ENCODE assay signal across 8 mouse cellular contexts in genomic region chr17:35003022-35003838, GRCm38 (mm10). TPM values are rescaled to one million over a fixed set of nuclear protein-coding genes. Genes with fewer than 3 reads are reported as not detected.
DNase-seq lines count a peak whose midpoint lies in the region; ATAC-seq and TF ChIP-seq lines count a peak whose summit lies in the region.

No protein-coding gene starts in this region.

- peaks cover 44% of the 10 kb centered on the region for H3K36me3 ChIP-seq in kidney, embryonic 16.5 days (ENCODE audit: insufficient read depth, low read length)
- peaks cover 39% of the 10 kb centered on the region for H3K36me3 ChIP-seq in hindbrain, embryonic 14.5 days (replicated peaks; ENCODE audit: control insufficient read depth, insufficient read depth)
- H3K36me3 ChIP-seq in midbrain, embryonic 14.5 days (ENCODE audit: control insufficient read depth, insufficient read depth, low read length), result peaks cover 37% of the 10 kb centered on the region

- no peak for TF ChIP-seq CTCF in bone marrow, adult 2 months (IDR thresholded peaks at IDR 0.05; ENCODE audit: control insufficient read depth, insufficient read depth, low read length)

- no peak for ATAC-seq in kidney, embryonic 16.5 days (ENCODE audit: low FRiP score, low TSS enrichment)
- ATAC-seq in hindbrain, embryonic 14.5 days (ENCODE audit: low FRiP score), result no peak
- ATAC-seq in midbrain, embryonic 14.5 days (ENCODE audit: low FRiP score, low TSS enrichment), result no peak

- 44% methylated on average over 9 of the region's 9 CpGs for WGBS in kidney, embryonic 16.5 days
- WGBS in bone marrow, adult 2 months, result 29% methylated on average over 9 of the region's 9 CpGs
- 72% methylated on average over 9 of the region's 9 CpGs for WGBS in hindbrain, embryonic 14.5 days
- 82% methylated on average over 9 of the region's 9 CpGs for WGBS in midbrain, embryonic 14.5 days

- H3K9ac ChIP-seq in kidney, embryonic 16.5 days (replicated peaks; ENCODE audit: low read length), result peak overlapping the region; percentile 98
- H3K9ac ChIP-seq in hindbrain, embryonic 14.5 days, result peak overlapping the region; percentile 92; the same call in 1 of the 2 replicates
- no peak overlapping the region for H3K9ac ChIP-seq in midbrain, embryonic 14.5 days (replicated peaks; ENCODE audit: low read length)

- no peak for TF ChIP-seq POLR2A in bone marrow, adult 2 months (IDR thresholded peaks at IDR 0.05; ENCODE audit: borderline replicate concordance, control insufficient read depth, low read depth, low read length)

- DNase-seq in kidney, adult 9 months, result no peak
- DNase-seq in hindbrain, embryonic 14.5 days (ENCODE audit: low spot score), result no peak
- DNase-seq in midbrain, embryonic 14.5 days, result no peak
- DNase-seq in thymus, postnatal 14 days, result no peak
- no peak for DNase-seq in cerebellum, postnatal 14 days
- no peak for DNase-seq in right cerebral cortex, postnatal 10 days (ENCODE audit: low spot score in 2 of 2)

- peaks cover 29% of the 10 kb centered on the region for H3K4me1 ChIP-seq in kidney, embryonic 16.5 days (ENCODE audit: insufficient read depth, low read length)
- H3K4me1 ChIP-seq in bone marrow, adult 2 months (ENCODE audit: control insufficient read depth, insufficient read depth, low read length), result peaks cover 5% of the 10 kb centered on the region; the same call in 1 of the 2 replicates
- peaks cover 17% of the 10 kb centered on the region for H3K4me1 ChIP-seq in hindbrain, embryonic 14.5 days (replicated peaks; ENCODE audit: control insufficient read depth, insufficient read depth, low read length)
- peaks cover 11% of the 10 kb centered on the region for H3K4me1 ChIP-seq in midbrain, embryonic 14.5 days (ENCODE audit: control insufficient read depth, insufficient read depth, low read length)

- peak overlapping the region; percentile 93; the same call in 1 of the 2 replicates for H3K4me3 ChIP-seq in kidney, embryonic 16.5 days (ENCODE audit: low read length)
- H3K4me3 ChIP-seq in bone marrow, adult 2 months (replicated peaks; ENCODE audit: control insufficient read depth, low read depth, low read length), result peak overlapping the region; percentile 44
- H3K4me3 ChIP-seq in hindbrain, embryonic 14.5 days (replicated peaks; ENCODE audit: low read length), result no peak overlapping the region
- no peak overlapping the region for H3K4me3 ChIP-seq in midbrain, embryonic 14.5 days (replicated peaks; ENCODE audit: low read depth, low read length)

- no peaks in the 10 kb centered on the region for H3K27me3 ChIP-seq in kidney, embryonic 16.5 days (ENCODE audit: insufficient read depth, low read length)
- no peaks in the 10 kb centered on the region for H3K27me3 ChIP-seq in hindbrain, embryonic 14.5 days (ENCODE audit: control insufficient read depth, insufficient read depth, low read length)
- no peaks in the 10 kb centered on the region for H3K27me3 ChIP-seq in midbrain, embryonic 14.5 days (ENCODE audit: control insufficient read depth, insufficient read depth, low read length)

- H3K9me3 ChIP-seq in kidney, embryonic 16.5 days (ENCODE audit: low read length), result no peaks in the 10 kb centered on the region
- H3K9me3 ChIP-seq in hindbrain, embryonic 14.5 days (ENCODE audit: control insufficient read depth, low read length), result no peaks in the 10 kb centered on the region
- H3K9me3 ChIP-seq in midbrain, embryonic 14.5 days (ENCODE audit: control insufficient read depth, low read length), result no peaks in the 10 kb centered on the region

- no peak overlapping the region for H3K27ac ChIP-seq in kidney, embryonic 16.5 days (ENCODE audit: low read length)
- peak overlapping the region; percentile 31; the same call in 1 of the 2 replicates for H3K27ac ChIP-seq in bone marrow, adult 2 months (ENCODE audit: control insufficient read depth, insufficient read depth, low read depth, low read length, poor library complexity)
- no peak overlapping the region for H3K27ac ChIP-seq in hindbrain, embryonic 14.5 days
- H3K27ac ChIP-seq in midbrain, embryonic 14.5 days (replicated peaks; ENCODE audit: low read depth, low read length), result no peak overlapping the region

- H3K4me2 ChIP-seq in kidney, embryonic 16.5 days (replicated peaks; ENCODE audit: low read depth, low read length), result peak overlapping the region; percentile 100
- H3K4me2 ChIP-seq in hindbrain, embryonic 14.5 days (replicated peaks), result peak overlapping the region; percentile 100
- peak overlapping the region; percentile 100 for H3K4me2 ChIP-seq in midbrain, embryonic 14.5 days (ENCODE audit: low read length)

RNA-seq across cellular contexts. Expression of gene Vars, which starts 2.4 kb away (rescaled TPM):
- polyA plus RNA-seq in kidney, embryonic 16.5 days (2015; fragmentation: Nextera tagmentation; extraction: Ambion mirVana), result 132 and 137 TPM in 2 replicates
- polyA plus RNA-seq in bone marrow, adult 2 months (2011; ENCODE audit: insufficient read depth, insufficient read length, low replicate concordance, missing spikeins), result 117 and 158 TPM in 2 replicates
- polyA plus RNA-seq in hindbrain, embryonic 14.5 days (2014; fragmentation: Nextera tagmentation; extraction: Ambion mirVana), result 51.0 and 51.6 TPM in 2 replicates
- 43.4 and 51.1 TPM in 2 replicates for polyA plus RNA-seq in midbrain, embryonic 14.5 days (2014; fragmentation: Nextera tagmentation; extraction: Ambion mirVana)

RNA-seq across cellular contexts. Expression of gene Vwa7, which starts 13.1 kb away (rescaled TPM):
- 0.21 and 0.31 TPM in 2 replicates for polyA plus RNA-seq in kidney, embryonic 16.5 days (2015; fragmentation: Nextera tagmentation; extraction: Ambion mirVana)
- polyA plus RNA-seq in bone marrow, adult 2 months (2011; ENCODE audit: insufficient read depth, insufficient read length, low replicate concordance, missing spikeins), result 0.77 and 1.2 TPM in 2 replicates
- polyA plus RNA-seq in hindbrain, embryonic 14.5 days (2014; fragmentation: Nextera tagmentation; extraction: Ambion mirVana), result 0.13 and 0.16 TPM in 2 replicates
- polyA plus RNA-seq in midbrain, embryonic 14.5 days (2014; fragmentation: Nextera tagmentation; extraction: Ambion mirVana), result 0.12 and 0.16 TPM in 2 replicates

RNA-seq across cellular contexts. Expression of gene Lsm2, which starts 21.6 kb away (rescaled TPM):
- 206 and 230 TPM in 2 replicates for polyA plus RNA-seq in kidney, embryonic 16.5 days (2015; fragmentation: Nextera tagmentation; extraction: Ambion mirVana)
- polyA plus RNA-seq in bone marrow, adult 2 months (2011; ENCODE audit: insufficient read depth, insufficient read length, low replicate concordance, missing spikeins), result 70.0 and 84.5 TPM in 2 replicates
- 92.9 and 97.8 TPM in 2 replicates for polyA plus RNA-seq in hindbrain, embryonic 14.5 days (2014; fragmentation: Nextera tagmentation; extraction: Ambion mirVana)
- polyA plus RNA-seq in midbrain, embryonic 14.5 days (2014; fragmentation: Nextera tagmentation; extraction: Ambion mirVana), result 103 and 110 TPM in 2 replicates

RNA-seq across cellular contexts. Expression of gene Sapcd1, which starts 24.6 kb away (rescaled TPM):
- polyA plus RNA-seq in kidney, embryonic 16.5 days (2015; fragmentation: Nextera tagmentation; extraction: Ambion mirVana), result 5.7 and 7.1 TPM in 2 replicates
- 18.9 and 31.7 TPM in 2 replicates for polyA plus RNA-seq in bone marrow, adult 2 months (2011; ENCODE audit: insufficient read depth, insufficient read length, low replicate concordance, missing spikeins)
- polyA plus RNA-seq in hindbrain, embryonic 14.5 days (2014; fragmentation: Nextera tagmentation; extraction: Ambion mirVana), result 1.4 and 1.7 TPM in 2 replicates
- 2.0 and 2.2 TPM in 2 replicates for polyA plus RNA-seq in midbrain, embryonic 14.5 days (2014; fragmentation: Nextera tagmentation; extraction: Ambion mirVana)

RNA-seq across cellular contexts. Expression of gene Hspa1l, which starts 30.7 kb away (rescaled TPM):
- polyA plus RNA-seq in kidney, embryonic 16.5 days (2015; fragmentation: Nextera tagmentation; extraction: Ambion mirVana), result 1.0 and 1.3 TPM in 2 replicates
- not detected in 2 replicates for polyA plus RNA-seq in bone marrow, adult 2 months (2011; ENCODE audit: insufficient read depth, insufficient read length, low replicate concordance, missing spikeins)
- 1.9 TPM in 2 replicates for polyA plus RNA-seq in hindbrain, embryonic 14.5 days (2014; fragmentation: Nextera tagmentation; extraction: Ambion mirVana)
- polyA plus RNA-seq in midbrain, embryonic 14.5 days (2014; fragmentation: Nextera tagmentation; extraction: Ambion mirVana), result 1.6 and 2.3 TPM in 2 replicates

Comparison
In these comparisons a context has a peak if more than half of its experiments do, and no peak if none do; other contexts are left out.
1. H3K4me3 ChIP-seq: peak in kidney, embryonic 16.5 days (single experiment) and bone marrow, adult 2 months (single experiment); none in hindbrain, embryonic 14.5 days (single experiment) and midbrain, embryonic 14.5 days (single experiment).
2. Peak in every context shown above with its lines, with median percentiles within 50 percentile points of each other: H3K4me2 ChIP-seq.